Mouse (Mus musculus): ENCODE results near the gene Kif26b.

Kif26b gene

GRCm38 (mm10) chr1:178528431-178529351, at the start of gene Kif26b:
Gene Kif26b, plus strand, starts transcription at chr1:178529125.
- peak; percentile 53 for DNase-seq (ENCODE audit: low spot score)

GRCm38 (mm10) chr1:178483854-178484253, 45.1 kb upstream of the Kif26b start:
- no peak for DNase-seq (ENCODE audit: low spot score)

GRCm38 (mm10) chr1:178485138-178485867, 43.6 kb upstream of the Kif26b start:
- DNase-seq (ENCODE audit: low spot score) = no peak

- no peak for DNase-seq (ENCODE audit: low spot score)
These were observed 43.1 kb upstream of the Kif26b start for GRCm38 (mm10) chr1:178485868-178486220.

GRCm38 (mm10) chr1:178486828-178487227, 42.1 kb upstream of the Kif26b start:
- no peak for DNase-seq (ENCODE audit: low spot score)

- DNase-seq (ENCODE audit: low spot score) = no peak
These were observed 39.8 kb upstream of the Kif26b start for GRCm38 (mm10) chr1:178489127-178489526.

- DNase-seq (ENCODE audit: low spot score) = no peak
These were observed 37.2 kb upstream of the Kif26b start for GRCm38 (mm10) chr1:178491733-178492132.

GRCm38 (mm10) chr1:178492493-178492892, 36.4 kb upstream of the Kif26b start:
- DNase-seq (ENCODE audit: low spot score) = no peak

GRCm38 (mm10) chr1:178496186-178496585, 32.7 kb upstream of the Kif26b start:
- no peak for DNase-seq (ENCODE audit: low spot score)

- DNase-seq (ENCODE audit: low spot score) = peak; percentile 27
These were observed 32.1 kb upstream of the Kif26b start for GRCm38 (mm10) chr1:178496841-178497240.

GRCm38 (mm10) chr1:178506938-178507337, 22.0 kb upstream of the Kif26b start:
- peak; percentile 9 for DNase-seq (ENCODE audit: low spot score)

- peak; percentile 18 for DNase-seq (ENCODE audit: low spot score)
These were observed 16.4 kb upstream of the Kif26b start for GRCm38 (mm10) chr1:178512323-178513031.

GRCm38 (mm10) chr1:178513954-178514353, 15.0 kb upstream of the Kif26b start:
- no peak for DNase-seq (ENCODE audit: low spot score)

- DNase-seq (ENCODE audit: low spot score) = no peak
These were observed 13.1 kb upstream of the Kif26b start for GRCm38 (mm10) chr1:178515839-178516238.

- no peak for DNase-seq (ENCODE audit: low spot score)
These were observed 6.5 kb upstream of the Kif26b start for GRCm38 (mm10) chr1:178522389-178522788.

- no peak for DNase-seq (ENCODE audit: low spot score)
These were observed 5.8 kb upstream of the Kif26b start for GRCm38 (mm10) chr1:178523152-178523551.

GRCm38 (mm10) chr1:178527185-178527546, 1.8 kb upstream of the Kif26b start:
- DNase-seq (ENCODE audit: low spot score) = peak; percentile 67

GRCm38 (mm10) chr1:178527547-178528361, 1.2 kb upstream of the Kif26b start:
- peak; percentile 33 for DNase-seq (ENCODE audit: low spot score)

- DNase-seq (ENCODE audit: low spot score) = peak; percentile 4
These were observed 781 bp downstream of the Kif26b start for GRCm38 (mm10) chr1:178529512-178530300.

- peak; percentile 84 for DNase-seq (ENCODE audit: low spot score)
These were observed 1.6 kb downstream of the Kif26b start for GRCm38 (mm10) chr1:178530301-178531078.

Data from urinary bladder, postnatal 14 days (tissue).